Mouse (Mus musculus) liver, adult 2 months (tissue): ENCODE measurements at regions not wholly inside any gene's neighbourhood (a gene's known extent, or its start where the extent isn't known, plus 50 kb on each side); places are given as distances from the start of the nearest gene placed in this dataset.

Experiments
- CTCF ChIP-seq: fragments of 200-500 bp; IDR thresholded peaks from 2 replicates; pipeline ENCODE4 v1.5.1; 2011; ENCODE audit warnings: low read depth, low read length, control low read depth
- POLR2A ChIP-seq: fragments of 200-500 bp; IDR thresholded peaks from 2 replicates; pipeline ENCODE4 v1.6.1; 2011; ENCODE audit warnings: low read length, control low read depth; ENCODE audit not compliant: insufficient read depth; ENCODE audit errors: extremely low read depth

- no peak for TF ChIP-seq POLR2A
- TF ChIP-seq CTCF, result no peak
Observed at GRCm38 (mm10) chr13:112073519-112074406, 214.5 kb upstream of the Ankrd55 start.
